ENCODE assay signal across 8 mouse cellular contexts in the genomic region with DNA sequence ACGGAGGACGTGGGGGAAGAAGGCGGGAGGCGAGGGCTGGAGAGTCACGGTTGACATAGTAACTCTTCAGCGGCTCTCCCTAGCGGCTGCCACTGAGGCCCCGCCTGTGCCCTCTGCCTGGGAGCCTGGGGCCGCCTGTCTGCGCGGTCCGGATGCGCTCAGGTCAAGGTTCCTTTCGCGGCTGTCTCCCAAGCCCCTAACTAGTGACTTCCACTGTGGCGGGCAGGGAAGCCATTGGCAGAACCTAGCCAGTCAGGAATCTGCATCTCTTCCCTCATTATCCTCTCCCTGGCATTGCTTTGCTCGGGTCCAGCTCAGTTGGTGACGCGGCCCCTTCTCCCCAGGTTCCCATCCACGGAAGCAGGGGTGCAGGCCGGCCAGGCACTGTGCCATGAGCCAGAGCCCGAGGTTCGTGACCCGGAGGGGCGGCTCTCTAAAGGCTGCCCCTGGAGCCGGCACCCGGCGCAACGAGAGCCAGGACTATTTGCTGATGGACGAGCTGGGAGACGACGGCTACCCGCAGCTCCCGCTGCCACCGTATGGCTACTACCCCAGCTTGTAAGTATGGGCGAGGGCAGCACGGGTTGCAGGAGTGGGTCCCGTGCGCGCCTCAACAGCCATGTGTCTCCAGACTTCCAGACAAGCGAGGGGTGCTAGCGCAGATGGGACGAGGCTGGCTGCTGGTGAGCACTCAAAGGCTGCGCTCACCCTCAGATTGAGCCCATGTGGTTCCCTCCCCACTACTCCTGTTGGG. TPM values are rescaled to one million over a fixed set of nuclear protein-coding genes. Genes with fewer than 3 reads are reported as not detected.
DNase-seq lines count a peak whose midpoint lies in the region; ATAC-seq lines count a peak whose summit lies in the region.

Gene Trpc6, plus strand, starts transcription at position 102 of the 754 bp plus-strand sequence.

- peak within 1 kb of the TSS; percentile 44 for H3K4me3 ChIP-seq in forebrain, embryonic 11.5 days (ENCODE audit: low read depth, low read length)
- H3K4me3 ChIP-seq in hindbrain, embryonic 14.5 days (replicated peaks; ENCODE audit: low read length), result peak within 1 kb of the TSS; percentile 54

- no peaks in the 10 kb centered on the region for H3K9me3 ChIP-seq in forebrain, embryonic 11.5 days (ENCODE audit: control insufficient read depth, low read length)
- no peaks in the 10 kb centered on the region for H3K9me3 ChIP-seq in hindbrain, embryonic 14.5 days (ENCODE audit: control insufficient read depth, low read length)

- peak; percentile 5 for DNase-seq in urinary bladder, postnatal 14 days (ENCODE audit: low spot score)
- no peak for DNase-seq in urinary bladder, postnatal 36 days (ENCODE audit: low spot score in 2 of 2)
- peak; percentile 68 for DNase-seq in forebrain, embryonic 11.5 days (ENCODE audit: low spot score)
- DNase-seq in hindbrain, embryonic 14.5 days (ENCODE audit: low spot score), result no peak
- DNase-seq in layer of hippocampus, postnatal 36 days, result peak; percentile 23 to 30
- peak; percentile 75 for DNase-seq in lung, postnatal 10 days
- peak; percentile 73 for DNase-seq in retina, postnatal 1 day
- DNase-seq in thymus, adult 18-20 months, result no peak

- under 1% methylated on average over 44 of the region's 44 CpGs for WGBS in forebrain, embryonic 11.5 days
- under 1% methylated on average over 44 of the region's 44 CpGs for WGBS in hindbrain, embryonic 14.5 days

- H3K36me3 ChIP-seq in forebrain, embryonic 11.5 days (ENCODE audit: control insufficient read depth, insufficient read depth, low read length), result no peaks in the 10 kb centered on the region
- H3K36me3 ChIP-seq in hindbrain, embryonic 14.5 days (replicated peaks; ENCODE audit: control insufficient read depth, insufficient read depth), result no peaks in the 10 kb centered on the region

- H3K9ac ChIP-seq in forebrain, embryonic 11.5 days (ENCODE audit: low read length), result peak within 1 kb of the TSS; percentile 57
- peak within 1 kb of the TSS; percentile 69 for H3K9ac ChIP-seq in hindbrain, embryonic 14.5 days

- peak within 1 kb of the TSS; percentile 84 for H3K4me2 ChIP-seq in forebrain, embryonic 11.5 days (ENCODE audit: low read depth, low read length, severe bottlenecking)
- H3K4me2 ChIP-seq in hindbrain, embryonic 14.5 days (replicated peaks), result peak within 1 kb of the TSS; percentile 98

- peaks cover 4% of the 10 kb centered on the region for H3K27me3 ChIP-seq in forebrain, embryonic 11.5 days (ENCODE audit: control insufficient read depth, insufficient read depth, low read length)
- H3K27me3 ChIP-seq in hindbrain, embryonic 14.5 days (ENCODE audit: control insufficient read depth, insufficient read depth, low read length), result peaks cover 12% of the 10 kb centered on the region; the same call in 1 of the 2 replicates

- ATAC-seq in forebrain, embryonic 11.5 days (replicated peaks; ENCODE audit: low FRiP score), result peak; percentile 94
- ATAC-seq in hindbrain, embryonic 14.5 days (ENCODE audit: low FRiP score), result peak; percentile 91

- H3K27ac ChIP-seq in forebrain, embryonic 11.5 days (ENCODE audit: low read depth, low read length), result no peak within 1 kb of the TSS
- no peak within 1 kb of the TSS for H3K27ac ChIP-seq in hindbrain, embryonic 14.5 days

- H3K4me1 ChIP-seq in forebrain, embryonic 11.5 days (replicated peaks; ENCODE audit: control insufficient read depth, insufficient read depth, low read length), result 0 out of 2 replicates have a peak, but pooled peaks cover 2% of the 10 kb centered on the region
- H3K4me1 ChIP-seq in hindbrain, embryonic 14.5 days (replicated peaks; ENCODE audit: control insufficient read depth, insufficient read depth, low read length), result 0 out of 2 replicates have a peak, but pooled peaks cover 3% of the 10 kb centered on the region

RNA-seq across cellular contexts. Expression of gene Trpc6, which starts in this region (rescaled TPM):
- polyA plus RNA-seq in forebrain, embryonic 11.5 days (2014; fragmentation: Nextera tagmentation; extraction: Ambion mirVana), result 1.2 and 1.7 TPM in 2 replicates
- polyA plus RNA-seq in hindbrain, embryonic 14.5 days (2014; fragmentation: Nextera tagmentation; extraction: Ambion mirVana), result 0.60 and 0.67 TPM in 2 replicates
- 10 to 100 TPM; 30.4 to 31.1 TPM for total RNA-seq in layer of hippocampus, postnatal 36 days (2021)

Comparison
In these comparisons a context has a peak if more than half of its experiments do, and no peak if none do; other contexts are left out.
1. DNase-seq: peak in urinary bladder, postnatal 14 days (single experiment), forebrain, embryonic 11.5 days (single experiment), layer of hippocampus, postnatal 36 days (2 of 2), lung, postnatal 10 days (single experiment) and retina, postnatal 1 day (single experiment); none in urinary bladder, postnatal 36 days (0 of 2), hindbrain, embryonic 14.5 days (single experiment) and thymus, adult 18-20 months (0 of 2).
2. Peak in ATAC-seq, H3K4me3 ChIP-seq, H3K9ac ChIP-seq and H3K4me2 ChIP-seq in hindbrain, embryonic 14.5 days; RNA of the gene not detected or under 1 TPM.